Mouse (Mus musculus): ENCODE measurements around the gene Pbx1.

- no peak for TF ChIP-seq MAFK (IDR thresholded peaks at IDR 0.05; ENCODE audit: insufficient read depth, low read depth, low read length)
- no peak for TF ChIP-seq CHD2 (IDR thresholded peaks at IDR 0.05; ENCODE audit: low read depth, low read length)
- no peak for TF ChIP-seq HCFC1 (IDR thresholded peaks at IDR 0.05; ENCODE audit: borderline replicate concordance, insufficient read depth, low read length)
- TF ChIP-seq ZNF384 (IDR thresholded peaks at IDR 0.05; ENCODE audit: low read depth, low read length), result no peak
- no peak for TF ChIP-seq ZC3H11A (IDR thresholded peaks at IDR 0.05; ENCODE audit: borderline replicate concordance, low read depth, low read length)
Measured at GRCm38 (mm10) chr1:168164945-168165344, 267.1 kb downstream of the Pbx1 start.

Data from ES-E14 (cell line).